Mouse (Mus musculus) bone marrow macrophage, adult 2 months (primary cell): Measurements from ENCODE around the gene Dcun1d2.

ENCODE experiments used
- CTCF ChIP-seq: IDR thresholded peaks from 2 replicates; pipeline ENCODE4 v1.5.1; 2012; ENCODE audit warnings: low read depth, mild to moderate bottlenecking, low read length, moderate library complexity
- POLR2A ChIP-seq: IDR thresholded peaks from 2 replicates; pipeline ENCODE4 v1.6.1; 2012; ENCODE audit warnings: mild to moderate bottlenecking, low read depth, low read length, borderline replicate concordance

DNA sequence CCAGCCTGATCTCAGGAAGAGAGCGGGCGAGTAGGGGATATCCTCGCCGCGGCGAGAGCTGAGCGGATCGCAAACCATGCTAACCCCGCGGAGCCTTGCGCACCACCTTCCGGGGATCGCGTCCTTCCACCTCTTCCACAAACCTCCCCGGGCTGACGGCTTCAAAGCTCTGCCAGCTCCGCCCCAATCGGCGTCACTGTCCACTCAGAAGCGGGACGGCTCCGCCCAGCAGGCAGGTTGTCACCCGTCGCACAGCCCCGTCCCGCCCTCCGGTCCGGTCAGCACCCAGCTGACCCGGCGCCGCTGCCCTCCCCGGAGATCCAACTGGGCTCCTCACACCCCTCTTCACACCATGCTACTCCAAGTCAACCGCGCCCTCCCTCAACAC, 633 bp downstream of the Dcun1d2 start:
- TF ChIP-seq CTCF, result no peak
- TF ChIP-seq POLR2A, result peak; percentile 57; the same call in 1 of the 2 replicates
